Mouse (Mus musculus) embryonic fibroblast, embryonic 13.5 days (primary cell): ENCODE data around the gene Vapb.

Experiments
- CTCF ChIP-seq: IDR thresholded peaks from 2 replicates; pipeline ENCODE4 v1.5.1; 2011; ENCODE audit warnings: mild to moderate bottlenecking, control low read depth, low read length, moderate library complexity, borderline replicate concordance; ENCODE audit not compliant: insufficient read depth
- POLR2A ChIP-seq: IDR thresholded peaks from 2 replicates; pipeline ENCODE4 v1.6.1; 2011; ENCODE audit warnings: low read depth, mild to moderate bottlenecking, control low read depth, low read length, moderate library complexity

- TF ChIP-seq POLR2A (no peak), CTCF (no peak)
Measured at GRCm38 (mm10) chr2:173702867-173703237, 34.5 kb upstream of the Vapb start.
